Mouse (Mus musculus) adrenal gland, postnatal 0 days (tissue): Measurements from ENCODE around the gene Myh9. TPM values are rescaled to one million over a fixed set of nuclear protein-coding genes. Genes with fewer than 3 reads are reported as not detected.

ENCODE experiments used
- polyA plus RNA-seq: library from polyadenylated mRNA; unstranded; fragments of >200 nt; fragmentation: Nextera tagmentation; extraction: Ambion mirVana; gene quantifications from 2 replicates; pipeline ENCODE4 v1.2.1, GENCODE M21; 2015

Gene Myh9
- 18.5 and 27.3 TPM in 2 replicates for polyA plus RNA-seq

DNA sequence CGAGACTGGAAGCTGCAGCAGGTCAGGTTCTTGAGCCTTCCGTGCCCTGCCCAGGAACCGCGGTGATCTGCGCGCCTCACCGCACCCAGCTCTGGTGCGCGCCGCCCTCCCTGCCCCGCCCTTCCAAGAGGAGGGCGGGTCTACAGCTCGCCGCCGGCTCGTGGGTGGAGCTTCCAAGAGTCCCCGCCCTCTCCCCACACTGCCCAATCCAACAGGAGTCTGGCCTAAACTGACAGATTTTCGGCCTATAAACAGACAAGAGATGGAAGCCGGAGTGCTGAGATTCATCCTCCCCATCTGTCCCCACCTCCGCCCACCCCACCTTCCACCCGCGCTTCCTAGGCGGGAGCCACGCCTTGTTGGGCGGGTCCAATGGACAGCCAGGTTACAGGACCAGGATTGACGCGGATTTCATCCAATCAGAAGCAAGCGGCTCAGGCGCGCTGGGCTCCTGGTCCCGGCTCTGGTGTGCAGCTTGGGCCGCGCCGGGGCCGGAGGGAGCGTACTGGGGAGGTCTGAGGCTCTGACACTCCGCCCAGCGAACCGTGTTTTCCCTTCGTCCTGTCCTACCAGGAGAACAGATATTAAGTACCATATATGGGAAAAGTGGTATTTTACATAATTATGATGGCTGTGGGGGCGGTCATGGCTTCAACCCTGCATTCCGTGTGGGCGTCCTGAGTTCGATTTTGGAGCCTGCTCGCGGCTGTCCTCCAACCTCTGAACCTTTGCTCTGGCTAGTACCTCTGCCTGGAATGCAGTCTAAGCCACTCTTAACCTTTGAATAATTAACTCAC lies at the start of gene Myh9:
Myh9 (minus strand) TSS at position 129 of the 797 bp plus-strand sequence.

GRCm38 (mm10) chr15:77756848-77757247 lies 85.1 kb downstream of the Myh9 start, which contains the start of gene Apol8:
TSS of gene Apol8 (minus strand) at chr15:77757003.

DNA sequence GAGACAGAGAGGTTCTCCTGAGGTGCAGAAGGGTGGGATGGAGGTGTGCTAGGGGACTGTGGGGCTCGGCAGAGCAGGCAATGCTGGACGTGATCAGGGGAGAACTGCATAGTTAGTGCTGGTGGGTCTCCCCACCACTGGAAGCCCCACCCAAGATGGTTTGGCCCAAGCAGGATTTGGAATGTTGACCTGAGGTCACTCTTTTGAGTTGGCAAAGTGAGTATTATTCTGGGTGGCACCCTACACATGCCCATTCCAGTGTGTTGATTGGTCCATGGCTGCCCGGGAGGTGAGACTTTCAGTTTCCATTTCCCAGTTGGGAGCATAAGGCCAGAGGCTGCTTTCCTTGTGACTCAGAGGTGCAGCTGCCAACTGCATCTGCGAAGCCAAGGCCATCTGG lies 113.2 kb downstream of the Myh9 start, which contains the start of gene Apol9b:
Apol9b (plus strand) TSS at position 301 of the 400 bp plus-strand sequence.

Other genes starting within 250 kb of the Myh9 start
- gene Apol10b, start 246.1 kb downstream of the Myh9 start, polyA plus RNA-seq, result 0.65 TPM in 1 of 2 replicates, not detected in the other
- gene Gm36245, start 242.9 kb downstream of the Myh9 start, polyA plus RNA-seq, result not detected in 2 replicates
- gene Apol11b, start 198.9 kb downstream of the Myh9 start, polyA plus RNA-seq, result 0.21 and 0.39 TPM in 2 replicates
- gene Apol7e, start 143.3 kb downstream of the Myh9 start, polyA plus RNA-seq, result 0.06 TPM in 1 of 2 replicates, not detected in the other
- gene Apol9b, start 113.1 kb downstream of the Myh9 start, polyA plus RNA-seq, result 1.2 and 1.8 TPM in 2 replicates
- gene Apol8, start 85.2 kb downstream of the Myh9 start, polyA plus RNA-seq, result 0.86 TPM in 1 of 2 replicates, not detected in the other
- gene Txn2, start 86.8 kb upstream of the Myh9 start, polyA plus RNA-seq, result 214 and 410 TPM in 2 replicates
- 1.9 and 2.0 TPM in 2 replicates for gene Foxred2, start 114.5 kb upstream of the Myh9 start, polyA plus RNA-seq
- gene Eif3d, start 128.6 kb upstream of the Myh9 start, polyA plus RNA-seq, result 96.1 and 143 TPM in 2 replicates